Mouse (Mus musculus): ENCODE data around the gene Lmo1. TPM values are rescaled to one million over a fixed set of nuclear protein-coding genes. Genes with fewer than 3 reads are reported as not detected.
A peak's percentile ranks its signal among the peaks of the same experiment; 100 is the strongest.

Gene Lmo1
- polyA plus RNA-seq, 1 experiment: 8.5 TPM

- no peak overlapping the region for H3K27ac ChIP-seq (ENCODE audit: insufficient read depth, low read depth, low read length)
- TF ChIP-seq POLR2A (IDR thresholded peaks at IDR 0.05; ENCODE audit: low read depth, low read length) (no peak), CTCF (conservative IDR thresholded peaks at IDR 0.05; ENCODE audit: insufficient read depth, insufficient read length, low read depth, low read length) (no peak)
- H3K27me3 ChIP-seq (replicated peaks; ENCODE audit: control insufficient read depth, insufficient read depth, low read length): no peaks in the 10 kb centered on the region
- 10% methylated on average over 31 of the region's 31 CpGs for WGBS
- H3K36me3 ChIP-seq (ENCODE audit: control insufficient read depth, insufficient read depth, low read length): no peaks in the 10 kb centered on the region
- no peaks in the 10 kb centered on the region for H3K4me1 ChIP-seq (ENCODE audit: control insufficient read depth, insufficient read depth, low read length)
- DNase-seq: peak; percentile 37
- peak overlapping the region; percentile 64 for H3K4me3 ChIP-seq (ENCODE audit: insufficient read depth, low read depth, low read length)
Observed at GRCm38 (mm10) chr7:109174337-109174948, 564 bp downstream of the Lmo1 start.

- TF ChIP-seq CTCF (conservative IDR thresholded peaks at IDR 0.05; ENCODE audit: insufficient read depth, insufficient read length, low read depth, low read length) (no peak), POLR2A (IDR thresholded peaks at IDR 0.05; ENCODE audit: low read depth, low read length) (no peak)
- Histone ChIP-seq H3K4me1 (ENCODE audit: control insufficient read depth, insufficient read depth, low read length) (no peaks in the 10 kb centered on the region), H3K27ac (ENCODE audit: insufficient read depth, low read depth, low read length) (no peak overlapping the region), H3K4me3 (ENCODE audit: insufficient read depth, low read depth, low read length) (no peak overlapping the region), H3K27me3 (replicated peaks; ENCODE audit: control insufficient read depth, insufficient read depth, low read length) (no peaks in the 10 kb centered on the region), H3K36me3 (ENCODE audit: control insufficient read depth, insufficient read depth, low read length) (no peaks in the 10 kb centered on the region)
- WGBS: 82% methylated on average over 3 of the region's 3 CpGs
- no peak for DNase-seq
Observed at GRCm38 (mm10) chr7:109171874-109172273, 3.1 kb downstream of the Lmo1 start.

DNA sequence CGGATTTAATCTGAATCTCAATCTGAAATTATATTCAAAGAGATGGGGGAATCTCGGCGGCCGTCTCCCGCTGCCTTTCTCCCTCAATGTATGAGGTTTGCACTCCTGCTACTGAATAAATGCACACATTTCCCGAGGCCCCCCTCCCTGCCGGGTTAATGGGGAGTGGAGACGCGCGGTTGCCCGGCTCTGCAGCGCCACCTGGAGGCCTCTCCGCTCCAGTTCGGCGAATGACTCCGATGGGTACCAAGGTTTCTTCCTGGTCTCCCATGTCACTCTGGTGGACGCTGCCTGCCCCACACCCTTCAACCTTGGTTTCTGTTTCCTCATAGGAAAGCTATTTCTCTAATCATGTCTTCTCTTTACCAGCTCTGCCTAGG, 4.6 kb downstream of the Lmo1 start:
- no peak overlapping the region for H3K27ac ChIP-seq (ENCODE audit: insufficient read depth, low read depth, low read length)
- DNase-seq: peak; percentile 75
- no peak overlapping the region for H3K4me3 ChIP-seq (ENCODE audit: insufficient read depth, low read depth, low read length)
- no peaks in the 10 kb centered on the region for H3K4me1 ChIP-seq (ENCODE audit: control insufficient read depth, insufficient read depth, low read length)
- TF ChIP-seq CTCF (conservative IDR thresholded peaks at IDR 0.05; ENCODE audit: insufficient read depth, insufficient read length, low read depth, low read length) (peak; percentile 69), POLR2A (IDR thresholded peaks at IDR 0.05; ENCODE audit: low read depth, low read length) (no peak)
- WGBS: 0% methylated on average over 17 of the region's 17 CpGs
- H3K36me3 ChIP-seq (ENCODE audit: control insufficient read depth, insufficient read depth, low read length): no peaks in the 10 kb centered on the region
- no peaks in the 10 kb centered on the region for H3K27me3 ChIP-seq (replicated peaks; ENCODE audit: control insufficient read depth, insufficient read depth, low read length)

GRCm38 (mm10) chr7:109169505-109170440, 5.2 kb downstream of the Lmo1 start:
- H3K4me3 ChIP-seq (ENCODE audit: insufficient read depth, low read depth, low read length): peak overlapping the region; percentile 14; the same call in 1 of the 2 replicates
- H3K27ac ChIP-seq (ENCODE audit: insufficient read depth, low read depth, low read length): no peak overlapping the region
- no peaks in the 10 kb centered on the region for H3K4me1 ChIP-seq (ENCODE audit: control insufficient read depth, insufficient read depth, low read length)
- WGBS: 3% methylated on average over 72 of the region's 72 CpGs
- H3K27me3 ChIP-seq (replicated peaks; ENCODE audit: control insufficient read depth, insufficient read depth, low read length): no peaks in the 10 kb centered on the region
- DNase-seq: no peak
- TF ChIP-seq CTCF (conservative IDR thresholded peaks at IDR 0.05; ENCODE audit: insufficient read depth, insufficient read length, low read depth, low read length): no peak
- TF ChIP-seq POLR2A (IDR thresholded peaks at IDR 0.05; ENCODE audit: low read depth, low read length): no peak
- no peaks in the 10 kb centered on the region for H3K36me3 ChIP-seq (ENCODE audit: control insufficient read depth, insufficient read depth, low read length)

DNA sequence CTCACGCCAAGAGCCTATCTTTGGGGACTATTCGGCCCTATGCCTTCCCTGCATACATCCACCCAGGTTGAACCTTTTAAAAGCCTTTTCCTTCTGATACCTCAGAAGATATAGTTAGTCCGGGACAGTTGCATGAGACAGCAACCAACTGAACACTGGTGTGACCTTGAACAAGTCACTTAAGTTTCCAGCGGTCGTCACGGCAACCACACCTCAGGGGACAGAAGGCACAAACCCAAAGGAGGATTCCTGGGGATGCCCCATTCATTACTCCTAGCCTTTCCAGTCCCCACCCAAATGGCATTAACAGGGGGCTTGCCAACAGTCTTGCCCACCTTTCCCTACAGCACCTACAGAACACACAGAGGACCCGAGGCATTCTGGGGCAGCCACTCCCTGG, 6.3 kb downstream of the Lmo1 start:
- Histone ChIP-seq H3K27me3 (replicated peaks; ENCODE audit: control insufficient read depth, insufficient read depth, low read length) (no peaks in the 10 kb centered on the region), H3K27ac (ENCODE audit: insufficient read depth, low read depth, low read length) (no peak overlapping the region)

DNA sequence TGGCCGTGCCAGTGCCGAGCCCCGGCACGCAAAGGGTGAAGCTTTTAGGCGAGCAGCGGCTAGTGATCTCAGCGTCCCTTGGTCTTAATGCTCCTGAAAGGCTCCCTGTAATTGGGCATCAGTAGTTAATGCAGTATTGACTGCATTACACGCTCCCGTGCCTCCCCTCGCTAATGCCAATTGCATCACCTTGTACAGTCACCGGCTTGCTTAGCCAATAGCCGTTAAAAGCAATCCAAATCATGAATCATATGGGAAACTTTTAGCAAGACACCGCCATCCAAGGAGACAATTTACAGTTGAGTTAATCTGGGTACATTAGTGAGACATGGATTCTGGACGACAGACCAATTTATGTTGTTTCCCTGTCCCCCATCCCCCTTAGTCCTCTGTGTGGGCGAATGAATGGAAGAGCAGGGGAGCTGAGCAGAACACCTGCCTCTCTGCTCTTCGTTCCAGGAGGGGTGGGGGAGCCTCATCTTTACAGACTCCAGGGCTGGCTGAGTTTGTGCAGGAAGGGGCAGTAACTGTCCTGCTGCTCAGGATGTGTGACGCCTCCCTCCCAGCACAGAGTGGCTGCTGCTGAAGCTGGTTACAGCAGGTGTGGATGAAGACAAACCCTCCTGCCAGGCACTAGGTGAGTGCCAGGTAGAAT, 8.9 kb downstream of the Lmo1 start:
- Histone ChIP-seq H3K36me3 (ENCODE audit: control insufficient read depth, insufficient read depth, low read length) (no peaks in the 10 kb centered on the region), H3K27ac (ENCODE audit: insufficient read depth, low read depth, low read length) (no peak overlapping the region), H3K4me1 (ENCODE audit: control insufficient read depth, insufficient read depth, low read length) (no peaks in the 10 kb centered on the region), H3K27me3 (replicated peaks; ENCODE audit: control insufficient read depth, insufficient read depth, low read length) (no peaks in the 10 kb centered on the region), H3K4me3 (ENCODE audit: insufficient read depth, low read depth, low read length) (no peak overlapping the region)
- WGBS: 49% methylated on average over 17 of the region's 17 CpGs
- no peak for DNase-seq
- no peak for TF ChIP-seq POLR2A (IDR thresholded peaks at IDR 0.05; ENCODE audit: low read depth, low read length)

More for the DNA sequence above, 6.3 kb downstream of the Lmo1 start:
- TF ChIP-seq CTCF (conservative IDR thresholded peaks at IDR 0.05; ENCODE audit: insufficient read depth, insufficient read length, low read depth, low read length) (no peak), POLR2A (IDR thresholded peaks at IDR 0.05; ENCODE audit: low read depth, low read length) (no peak)
- H3K36me3 ChIP-seq (ENCODE audit: control insufficient read depth, insufficient read depth, low read length): no peaks in the 10 kb centered on the region
- DNase-seq: no peak
- no peaks in the 10 kb centered on the region for H3K4me1 ChIP-seq (ENCODE audit: control insufficient read depth, insufficient read depth, low read length)
- 90% methylated on average over 7 of the region's 7 CpGs for WGBS
- H3K4me3 ChIP-seq (ENCODE audit: insufficient read depth, low read depth, low read length): no peak overlapping the region

DNA sequence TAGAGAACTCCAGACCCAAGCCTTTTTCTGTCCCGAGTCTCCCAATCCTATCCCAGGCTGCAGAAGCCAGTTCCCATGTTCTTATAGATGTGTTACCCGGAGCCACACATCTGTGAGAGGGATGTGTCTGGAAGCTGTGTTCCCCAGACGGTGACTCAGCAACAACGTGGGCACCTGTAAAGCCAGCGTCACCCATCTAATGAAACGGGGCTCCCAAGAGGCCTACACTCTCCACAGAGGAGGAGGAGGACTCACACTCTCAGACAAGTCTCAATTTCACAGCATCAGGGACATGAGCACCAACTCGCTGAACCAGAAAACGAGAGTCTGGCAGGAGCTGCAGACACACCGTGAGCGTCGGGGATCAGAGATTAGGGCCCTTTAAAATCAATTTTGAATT, 20.7 kb downstream of the Lmo1 start:
- no peaks in the 10 kb centered on the region for H3K4me1 ChIP-seq (ENCODE audit: control insufficient read depth, insufficient read depth, low read length)

More for the DNA sequence above, 20.7 kb downstream of the Lmo1 start:
- TF ChIP-seq POLR2A (IDR thresholded peaks at IDR 0.05; ENCODE audit: low read depth, low read length): no peak
- TF ChIP-seq CTCF (conservative IDR thresholded peaks at IDR 0.05; ENCODE audit: insufficient read depth, insufficient read length, low read depth, low read length): no peak
- Histone ChIP-seq H3K4me3 (ENCODE audit: insufficient read depth, low read depth, low read length) (no peak overlapping the region), H3K27me3 (replicated peaks; ENCODE audit: control insufficient read depth, insufficient read depth, low read length) (no peaks in the 10 kb centered on the region), H3K36me3 (ENCODE audit: control insufficient read depth, insufficient read depth, low read length) (no peaks in the 10 kb centered on the region), H3K27ac (ENCODE audit: insufficient read depth, low read depth, low read length) (no peak overlapping the region)
- WGBS: 51% methylated on average over 11 of the region's 11 CpGs
- DNase-seq: no peak

Data from kidney, adult 2 months (tissue).